Mouse (Mus musculus): ENCODE data around the gene Btf3. TPM values are rescaled to one million over a fixed set of nuclear protein-coding genes. Genes with fewer than 3 reads are reported as not detected.

Btf3 gene
- polyA plus RNA-seq, 1 experiment from 2014 or later = 823 TPM

DNA sequence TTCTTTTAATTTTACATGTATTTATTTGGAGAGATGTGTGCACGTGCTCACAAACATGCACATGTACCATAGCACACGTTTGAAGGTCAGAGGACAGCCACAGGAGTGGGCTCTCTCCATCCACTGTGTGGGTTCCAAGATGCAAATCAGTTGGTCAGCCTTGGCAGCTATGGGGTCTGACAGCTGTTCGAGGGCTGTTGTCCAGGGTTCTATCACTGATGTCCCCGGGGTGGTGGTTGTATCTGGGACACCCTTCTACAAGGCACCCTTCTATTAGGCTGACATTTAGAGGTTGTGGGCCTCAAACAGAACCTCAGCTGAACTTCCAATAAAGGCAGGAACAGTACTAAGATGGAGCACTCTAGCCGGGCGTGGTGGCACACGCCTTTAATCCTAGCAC, 40.6 kb downstream of the Btf3 start:
- Histone ChIP-seq H3K36me3 (ENCODE audit: control insufficient read depth, insufficient read depth, low read length) (peaks cover 3% of the 10 kb centered on the region; the same call in 1 of the 2 replicates), H3K4me3 (ENCODE audit: low read depth, low read length) (no peak overlapping the region), H3K9ac (ENCODE audit: low read length) (no peak overlapping the region), H3K9me3 (ENCODE audit: control insufficient read depth, low read length) (no peaks in the 10 kb centered on the region), H3K27me3 (ENCODE audit: control insufficient read depth, insufficient read depth, low read length) (no peaks in the 10 kb centered on the region), H3K4me1 (ENCODE audit: control insufficient read depth, insufficient read depth, low read length) (no peaks in the 10 kb centered on the region), H3K4me2 (no peak overlapping the region), H3K27ac (ENCODE audit: low read depth, low read length) (no peak overlapping the region)
- 85% methylated on average over 7 of the region's 7 CpGs for WGBS
- DNase-seq (ENCODE audit: low spot score, missing footprints) = peak; percentile 33
- ATAC-seq (ENCODE audit: low FRiP score) = no peak

DNA sequence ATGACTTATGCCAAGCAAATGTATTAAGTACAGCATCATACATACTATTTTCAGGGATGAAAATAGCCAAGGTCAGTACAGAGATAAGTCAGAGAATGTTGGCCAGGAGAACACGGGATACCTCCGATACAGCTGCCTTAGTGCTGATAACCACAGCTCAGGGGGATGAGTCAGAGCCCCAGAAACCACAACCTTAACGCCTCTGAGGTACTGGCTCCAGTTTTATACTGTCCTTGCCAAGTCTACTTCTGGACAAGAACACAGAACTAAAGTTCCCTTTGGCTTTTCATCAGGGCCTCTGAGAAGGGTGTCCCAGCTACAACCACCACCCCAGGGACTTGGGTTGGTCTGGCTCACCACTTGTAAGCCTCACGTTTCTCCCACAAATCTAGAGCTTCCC, 41.2 kb downstream of the Btf3 start:
- DNase-seq (ENCODE audit: low spot score, missing footprints) (no peak), ATAC-seq (ENCODE audit: low FRiP score) (no peak)
- H3K27ac ChIP-seq (ENCODE audit: low read depth, low read length) = no peak overlapping the region
- H3K4me3 ChIP-seq (ENCODE audit: low read depth, low read length) = no peak overlapping the region
- no peaks in the 10 kb centered on the region for H3K9me3 ChIP-seq (ENCODE audit: control insufficient read depth, low read length)
- no peak overlapping the region for H3K4me2 ChIP-seq
- no peak overlapping the region for H3K9ac ChIP-seq (ENCODE audit: low read length)
- WGBS = 87% methylated on average over 4 of the region's 4 CpGs
- H3K4me1 ChIP-seq (ENCODE audit: control insufficient read depth, insufficient read depth, low read length) = no peaks in the 10 kb centered on the region
- no peaks in the 10 kb centered on the region for H3K27me3 ChIP-seq (ENCODE audit: control insufficient read depth, insufficient read depth, low read length)
- peaks cover 3% of the 10 kb centered on the region; the same call in 1 of the 2 replicates for H3K36me3 ChIP-seq (ENCODE audit: control insufficient read depth, insufficient read depth, low read length)

DNA sequence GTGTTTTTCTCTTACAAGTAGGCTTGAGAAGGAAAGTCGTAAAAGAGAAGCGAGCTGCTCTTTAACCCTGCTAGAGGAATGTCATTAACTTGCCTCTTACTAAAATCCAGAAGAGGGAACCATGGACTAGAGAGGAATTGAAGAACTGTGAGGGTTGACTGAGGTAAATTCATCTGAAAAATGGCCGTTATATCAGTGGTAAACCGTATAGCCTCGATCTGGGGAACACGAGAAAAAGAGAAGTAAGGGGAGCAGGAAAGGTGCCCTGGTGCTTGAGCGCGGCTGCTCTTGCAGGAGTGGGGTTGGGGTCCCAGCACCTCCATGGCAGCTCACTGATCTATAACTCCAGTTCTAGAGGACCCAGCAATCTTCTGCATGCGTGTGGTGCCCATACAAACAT, 42.8 kb downstream of the Btf3 start:
- no peak overlapping the region for H3K27ac ChIP-seq (ENCODE audit: low read depth, low read length)
- peaks cover 3% of the 10 kb centered on the region; the same call in 1 of the 2 replicates for H3K36me3 ChIP-seq (ENCODE audit: control insufficient read depth, insufficient read depth, low read length)
- ATAC-seq (ENCODE audit: low FRiP score) (no peak), DNase-seq (ENCODE audit: low spot score, missing footprints) (no peak)
- H3K9ac ChIP-seq (ENCODE audit: low read length) = no peak overlapping the region
- H3K4me3 ChIP-seq (ENCODE audit: low read depth, low read length) = no peak overlapping the region
- H3K4me2 ChIP-seq = no peak overlapping the region
- no peaks in the 10 kb centered on the region for H3K9me3 ChIP-seq (ENCODE audit: control insufficient read depth, low read length)
- WGBS = 94% methylated on average over 9 of the region's 9 CpGs
- H3K4me1 ChIP-seq (ENCODE audit: control insufficient read depth, insufficient read depth, low read length) = no peaks in the 10 kb centered on the region
- H3K27me3 ChIP-seq (ENCODE audit: control insufficient read depth, insufficient read depth, low read length) = no peaks in the 10 kb centered on the region

DNA sequence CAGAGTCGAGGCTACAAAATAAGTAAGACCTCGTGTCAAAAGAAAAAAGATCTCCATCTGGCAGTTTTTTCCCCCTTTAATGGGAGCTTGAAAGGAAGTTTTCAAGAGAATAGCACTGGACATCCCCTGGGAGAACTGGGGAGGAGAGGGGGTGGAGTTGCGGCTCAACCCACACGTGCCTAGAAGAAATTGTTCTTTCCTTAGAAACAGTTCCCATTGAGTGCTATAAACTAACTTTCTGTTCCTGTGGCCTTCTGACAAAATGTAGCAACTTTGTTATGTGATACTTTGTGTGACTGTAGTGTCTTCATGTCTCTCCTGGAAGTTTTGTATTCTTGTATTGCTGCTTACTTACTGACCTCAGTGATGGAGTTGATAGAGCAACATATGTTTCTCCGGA, 52.7 kb downstream of the Btf3 start:
- H3K4me3 ChIP-seq (ENCODE audit: low read depth, low read length) = peak overlapping the region; percentile 92
- no peaks in the 10 kb centered on the region for H3K27me3 ChIP-seq (ENCODE audit: control insufficient read depth, insufficient read depth, low read length)
- 30% methylated on average over 5 of the region's 5 CpGs for WGBS
- peaks cover 18% of the 10 kb centered on the region; the same call in 1 of the 2 replicates for H3K4me1 ChIP-seq (ENCODE audit: control insufficient read depth, insufficient read depth, low read length)
- no peak overlapping the region for H3K27ac ChIP-seq (ENCODE audit: low read depth, low read length)
- ATAC-seq (ENCODE audit: low FRiP score) (no peak), DNase-seq (ENCODE audit: low spot score, missing footprints) (no peak)
- no peaks in the 10 kb centered on the region for H3K36me3 ChIP-seq (ENCODE audit: control insufficient read depth, insufficient read depth, low read length)
- H3K9me3 ChIP-seq (ENCODE audit: control insufficient read depth, low read length) = no peaks in the 10 kb centered on the region
- peak overlapping the region; percentile 88 for H3K9ac ChIP-seq (ENCODE audit: low read length)
- peak overlapping the region; percentile 74 for H3K4me2 ChIP-seq

DNA sequence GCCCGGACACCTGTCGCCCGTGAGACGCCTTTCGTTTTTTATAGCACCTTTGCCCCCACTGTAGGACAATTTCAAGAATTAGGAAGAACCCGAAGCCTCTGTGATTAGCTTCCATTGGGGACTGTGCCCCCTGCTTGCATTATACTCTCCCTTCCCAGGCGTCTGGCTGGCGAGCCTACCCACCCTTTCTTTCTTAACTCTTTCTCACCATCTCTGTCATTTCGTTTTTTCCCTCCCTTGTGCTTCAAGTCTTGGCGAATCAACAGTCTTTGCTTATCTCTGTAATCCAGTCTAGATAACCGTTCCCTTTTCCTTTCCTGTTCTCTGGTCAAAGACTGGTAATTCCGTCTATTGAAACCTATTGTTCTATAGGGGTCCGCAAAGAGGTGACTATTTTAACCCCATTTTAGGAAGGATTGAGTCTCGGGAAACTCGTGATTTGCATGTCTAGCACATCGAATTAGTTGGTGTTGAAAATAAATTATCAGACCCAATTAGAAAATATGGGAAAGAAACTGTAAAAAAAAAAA, 53.3 kb downstream of the Btf3 start:
- DNase-seq (ENCODE audit: low spot score, missing footprints) (no peak), ATAC-seq (ENCODE audit: low FRiP score) (no peak; the same call in 1 of the 2 replicates)
- no peaks in the 10 kb centered on the region for H3K36me3 ChIP-seq (ENCODE audit: control insufficient read depth, insufficient read depth, low read length)
- peak overlapping the region; percentile 88 for H3K9ac ChIP-seq (ENCODE audit: low read length)
- no peaks in the 10 kb centered on the region for H3K9me3 ChIP-seq (ENCODE audit: control insufficient read depth, low read length)
- peak overlapping the region; percentile 75 for H3K27ac ChIP-seq (ENCODE audit: low read depth, low read length)
- H3K4me3 ChIP-seq (ENCODE audit: low read depth, low read length) = peak overlapping the region; percentile 92
- H3K4me1 ChIP-seq (ENCODE audit: control insufficient read depth, insufficient read depth, low read length) = peaks cover 18% of the 10 kb centered on the region; the same call in 1 of the 2 replicates
- WGBS = under 1% methylated on average over 16 of the region's 16 CpGs
- peak overlapping the region; percentile 74 for H3K4me2 ChIP-seq
- H3K27me3 ChIP-seq (ENCODE audit: control insufficient read depth, insufficient read depth, low read length) = no peaks in the 10 kb centered on the region

DNA sequence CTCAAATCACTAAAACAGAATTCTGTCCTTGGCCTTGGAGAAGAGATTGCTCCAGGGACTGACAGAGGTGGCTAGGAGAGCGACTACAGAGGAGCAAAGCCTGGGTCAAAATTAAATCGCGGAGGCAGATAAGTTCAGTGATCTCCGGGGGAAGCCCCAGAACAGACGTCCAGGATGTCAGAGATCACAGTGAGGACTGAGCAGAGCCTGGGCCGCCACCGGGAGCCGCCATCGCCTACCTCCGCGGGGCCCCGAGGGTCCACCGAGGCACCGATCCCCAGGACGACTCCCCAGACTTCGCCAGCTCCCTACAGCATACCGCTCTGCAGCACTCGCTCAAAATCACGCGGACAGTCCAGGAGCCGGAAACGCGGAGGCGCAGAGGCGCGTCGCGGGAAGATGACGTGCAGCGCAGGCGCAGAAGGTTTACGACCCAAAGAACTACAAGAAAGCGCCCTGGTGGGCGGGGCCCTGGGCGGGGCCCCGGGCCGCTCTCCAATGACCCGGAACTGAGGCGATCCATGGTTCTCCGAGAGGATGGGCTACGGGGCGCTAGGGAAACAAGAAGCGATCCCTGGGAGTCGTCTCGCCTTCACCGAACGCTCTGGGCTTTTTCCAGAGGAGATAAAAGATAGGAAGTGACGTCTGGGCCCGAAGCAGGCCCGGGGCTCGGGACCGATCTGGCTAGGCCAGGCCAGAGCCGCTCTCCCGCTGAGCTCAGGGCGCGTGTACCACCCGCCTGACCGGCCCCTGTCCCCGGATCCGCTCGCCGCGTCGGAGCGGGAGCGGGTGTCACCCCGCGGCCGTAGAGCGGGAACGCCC, 54.0 kb downstream of the Btf3 start, which contains the start of the genes Utp15 and Ankra2:
Utp15 (minus strand) TSS at position 406 of the 822 bp plus-strand sequence.
Ankra2 (plus strand) TSS at position 439 of the 822 bp plus-strand sequence.
- ATAC-seq (ENCODE audit: low FRiP score) = peak; percentile 99
- WGBS = under 1% methylated on average over 71 of the region's 71 CpGs
- H3K27ac ChIP-seq (ENCODE audit: low read depth, low read length) = peak within 1 kb of the TSS; percentile 75

More for the DNA sequence above, 54.0 kb downstream of the Btf3 start, which contains the start of the genes Utp15 and Ankra2:
- Histone ChIP-seq H3K9me3 (ENCODE audit: control insufficient read depth, low read length) (no peaks in the 10 kb centered on the region), H3K4me1 (ENCODE audit: control insufficient read depth, insufficient read depth, low read length) (peaks cover 18% of the 10 kb centered on the region; the same call in 1 of the 2 replicates), H3K27me3 (ENCODE audit: control insufficient read depth, insufficient read depth, low read length) (no peaks in the 10 kb centered on the region), H3K9ac (ENCODE audit: low read length) (peak within 1 kb of the TSS; percentile 88), H3K36me3 (ENCODE audit: control insufficient read depth, insufficient read depth, low read length) (no peaks in the 10 kb centered on the region), H3K4me2 (peak within 1 kb of the TSS; percentile 82), H3K4me3 (ENCODE audit: low read depth, low read length) (peak within 1 kb of the TSS; percentile 92)
- peak; percentile 100 for DNase-seq (ENCODE audit: low spot score, missing footprints)

Other genes starting within 250 kb of the Btf3 start
- gene Arhgef28, start 110.6 kb downstream of the Btf3 start, polyA plus RNA-seq (2014; fragmentation: Nextera tagmentation; extraction: Ambion mirVana) = 6.7 and 7.7 TPM in 2 replicates
- 40.4 and 42.9 TPM in 2 replicates for gene Utp15, start 54.0 kb downstream of the Btf3 start, polyA plus RNA-seq (2014; fragmentation: Nextera tagmentation; extraction: Ambion mirVana)
- gene Ankra2, start 53.9 kb downstream of the Btf3 start, polyA plus RNA-seq (2014; fragmentation: Nextera tagmentation; extraction: Ambion mirVana) = 40.6 and 41.9 TPM in 2 replicates
- not detected in 2 replicates for gene Gm21976, start 37.1 kb downstream of the Btf3 start, polyA plus RNA-seq (2014; fragmentation: Nextera tagmentation; extraction: Ambion mirVana)
- 4.4 and 5.2 TPM in 2 replicates for gene Foxd1, start 37.2 kb upstream of the Btf3 start, polyA plus RNA-seq (2014; fragmentation: Nextera tagmentation; extraction: Ambion mirVana)
- gene Gm10320, start 175.0 kb upstream of the Btf3 start, polyA plus RNA-seq (2014; fragmentation: Nextera tagmentation; extraction: Ambion mirVana) = 0.88 and 1.0 TPM in 2 replicates